Mouse (Mus musculus) G1E (cell line): ENCODE data around the gene 2010111I01Rik.

Experiments
- CTCF ChIP-seq: IDR thresholded peaks from 2 replicates; pipeline ENCODE4 v1.5.1; 2012; ENCODE audit warnings: low read depth, low read length, inconsistent platforms, mixed read lengths
- GATA1 ChIP-seq: IDR thresholded peaks from 2 replicates; pipeline ENCODE4 v1.6.1; 2012; ENCODE audit warnings: borderline replicate concordance, low read length, inconsistent platforms, mixed read lengths
- GATA2 ChIP-seq: IDR thresholded peaks from 2 replicates; pipeline ENCODE4 v1.6.1; 2012; ENCODE audit warnings: low read depth, low read length, inconsistent platforms, borderline replicate concordance
- POLR2AphosphoS5 ChIP-seq: IDR thresholded peaks from 2 replicates; pipeline ENCODE4 v1.6.1; 2012; ENCODE audit warnings: low read depth, low read length, inconsistent platforms; ENCODE audit not compliant: insufficient replicate concordance
- TAL1 ChIP-seq: conservative IDR thresholded peaks from 2 replicates; pipeline ENCODE4 v1.6.1; 2012; ENCODE audit warnings: low read depth, low read length, inconsistent platforms, mixed read lengths

GRCm38 (mm10) chr13:63311156-63311555, 346.5 kb downstream of the 2010111I01Rik start:
- TF ChIP-seq CTCF (no peak), GATA1 (no peak), POLR2AphosphoS5 (no peak), GATA2 (no peak), TAL1 (no peak)
